Mouse (Mus musculus) lung, embryonic 15.5 days (tissue): ENCODE results near the gene Pam16. TPM values are rescaled to one million over a fixed set of nuclear protein-coding genes. Genes with fewer than 3 reads are reported as not detected.
A peak's percentile ranks its signal among the peaks of the same experiment; 100 is the strongest.
"Not testable (repeated sequence)": the region's sequence is repeated elsewhere in the genome, so short reads cannot be mapped to it uniquely, and the experiment has no call there.

Experiments
- ATAC-seq: fragments of 200-750 bp; cut with Nextera tagmentation; 2 replicates; pipeline ENCODE4 v1.8.0; 2017; ENCODE audit warnings: moderate number of reproducible peaks, borderline replicate concordance; ENCODE audit not compliant: low FRiP score, low TSS enrichment; ENCODE audit errors: extremely low read depth
- H3K27ac ChIP-seq: fragments of 300-500 bp; sonication (generic); 2 replicates; pipeline ENCODE4 v1.5.1; 2015; ENCODE audit warnings: moderate library complexity, mild to moderate bottlenecking, inconsistent platforms
- H3K27me3 ChIP-seq: fragments of 300-500 bp; sonication (generic); 2 replicates; pipeline ENCODE4 v1.6.1; 2015; ENCODE audit warnings: inconsistent platforms
- H3K36me3 ChIP-seq: fragments of 300-500 bp; sonication (generic); 2 replicates; pipeline ENCODE4 v1.6.1; 2015; ENCODE audit warnings: inconsistent platforms
- H3K4me1 ChIP-seq: fragments of 300-500 bp; sonication (generic); 2 replicates; pipeline ENCODE4 v1.6.1; 2015; ENCODE audit warnings: inconsistent platforms
- H3K4me2 ChIP-seq: fragments of 300-500 bp; sonication (generic); 2 replicates; pipeline ENCODE4 v1.6.1; 2015; ENCODE audit warnings: inconsistent platforms, mild to moderate bottlenecking, moderate library complexity
- H3K4me3 ChIP-seq: fragments of 300-500 bp; sonication (generic); 2 replicates; pipeline ENCODE4 v1.5.1; 2015; ENCODE audit warnings: mild to moderate bottlenecking, inconsistent platforms
- H3K9ac ChIP-seq: fragments of 300-500 bp; sonication (generic); 2 replicates; pipeline ENCODE4 v1.6.1; 2015; ENCODE audit warnings: inconsistent platforms
- H3K9me3 ChIP-seq: fragments of 300-500 bp; sonication (generic); 2 replicates; pipeline ENCODE4 v1.6.1; 2016; ENCODE audit warnings: inconsistent platforms
- WGBS: fragments of 180-500 bp; shearing (Covaris S2); methylation state at CpG from one replicate; pipeline ENCODE4 v1.1.7; 2015; 5-methylcytosine and 5-hydroxymethylcytosine counted together
- polyA plus RNA-seq: library from polyadenylated mRNA; unstranded; fragments of >200 nt; fragmentation: Nextera tagmentation; extraction: Ambion mirVana; gene quantifications from 2 replicates; pipeline ENCODE4 v1.2.1, GENCODE M21; 2015

Pam16 gene
- polyA plus RNA-seq, 1 experiment from 2014 or later: 93.8 TPM

DNA sequence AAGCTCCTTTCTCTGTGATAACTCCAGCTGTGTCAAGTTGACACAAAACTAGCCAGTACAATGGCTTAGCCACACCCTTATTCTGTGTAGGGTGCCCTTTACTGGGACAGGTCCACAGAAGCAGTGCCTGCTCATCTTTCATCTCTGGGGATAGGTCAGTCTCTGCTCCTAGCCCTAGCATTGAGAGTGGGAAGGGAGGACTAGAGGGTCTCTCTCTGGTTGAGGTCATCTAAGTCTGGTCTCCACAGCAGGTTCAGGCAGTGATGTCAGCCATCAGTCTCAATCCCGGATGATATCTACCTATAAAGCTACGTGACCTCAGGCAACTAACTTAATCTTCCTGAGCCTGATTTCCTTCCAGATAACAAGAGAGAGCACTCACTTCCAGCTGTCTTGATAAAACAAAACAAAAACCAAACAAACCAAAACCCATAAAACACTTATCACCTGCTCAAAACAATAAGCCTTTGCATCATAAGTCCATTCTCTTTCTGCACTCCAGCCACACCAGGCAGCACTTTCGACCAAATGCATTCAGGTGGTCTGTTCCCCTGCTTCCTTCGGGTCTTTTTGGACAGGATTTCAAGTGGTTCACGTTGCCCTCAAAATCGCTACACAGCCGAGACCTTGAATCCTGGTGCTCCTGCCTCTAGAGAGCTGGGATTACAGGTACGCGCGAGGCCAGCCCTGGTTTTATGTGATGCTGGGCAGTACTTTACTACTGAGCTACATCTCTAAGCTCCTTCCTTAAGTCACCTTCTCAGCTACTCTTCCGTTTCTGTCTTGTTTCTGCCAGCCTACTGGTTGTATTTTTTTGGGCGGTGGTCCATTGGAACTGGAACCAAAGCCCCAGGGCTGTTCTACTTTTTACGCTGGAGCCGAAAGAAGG, 38.9 kb downstream of the Pam16 start:
- 4% methylated on average over 14 of the region's 14 CpGs for WGBS
- H3K9ac ChIP-seq: peak overlapping the region; percentile 28
- H3K9me3 ChIP-seq: no peaks in the 10 kb centered on the region
- H3K27me3 ChIP-seq: no peaks in the 10 kb centered on the region
- peaks cover 22% of the 10 kb centered on the region for H3K4me1 ChIP-seq
- H3K4me2 ChIP-seq: peak overlapping the region; percentile 59
- peak overlapping the region; percentile 93 for H3K27ac ChIP-seq
- peak; percentile 15; the same call in 1 of the 2 replicates for ATAC-seq
- H3K36me3 ChIP-seq: peaks cover 8% of the 10 kb centered on the region; the same call in 1 of the 2 replicates
- H3K4me3 ChIP-seq: peak overlapping the region; percentile 41

DNA sequence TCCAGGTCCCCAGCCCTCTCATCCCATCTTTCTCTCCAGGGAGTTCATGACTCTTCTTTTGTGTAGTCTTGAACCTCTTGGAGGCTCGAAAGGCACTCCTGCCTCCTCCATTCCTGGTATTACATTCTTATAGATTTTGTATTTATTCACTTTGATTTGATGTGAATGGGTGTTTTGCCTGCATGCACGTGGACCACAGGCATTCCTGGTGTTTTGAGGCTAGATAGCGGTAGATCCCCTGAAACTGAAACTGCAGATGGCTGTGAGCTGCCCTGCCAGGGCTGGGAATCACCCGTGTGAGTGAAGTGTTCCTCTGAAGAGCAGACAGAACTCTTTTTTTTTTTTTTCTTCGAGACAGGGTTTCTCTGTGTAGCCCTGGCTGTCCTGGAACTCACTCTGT, 40.4 kb downstream of the Pam16 start:
- no peak overlapping the region for H3K9ac ChIP-seq
- no peak overlapping the region for H3K4me3 ChIP-seq
- peaks cover 22% of the 10 kb centered on the region for H3K4me1 ChIP-seq
- H3K36me3 ChIP-seq: no peaks in the 10 kb centered on the region
- no peaks in the 10 kb centered on the region for H3K9me3 ChIP-seq
- ATAC-seq: no peak
- H3K4me2 ChIP-seq: no peak overlapping the region
- H3K27ac ChIP-seq: no peak overlapping the region
- 65% methylated on average over 5 of the region's 5 CpGs for WGBS
- H3K27me3 ChIP-seq: no peaks in the 10 kb centered on the region

GRCm38 (mm10) chr16:4583807-4584206, 41.0 kb downstream of the Pam16 start:
- peaks cover 22% of the 10 kb centered on the region for H3K4me1 ChIP-seq
- WGBS: 66% methylated on average over 3 of the region's 3 CpGs
- H3K9me3 ChIP-seq: no peaks in the 10 kb centered on the region
- no peak overlapping the region for H3K4me2 ChIP-seq
- ATAC-seq: no peak
- no peak overlapping the region for H3K4me3 ChIP-seq
- no peaks in the 10 kb centered on the region for H3K36me3 ChIP-seq
- H3K27ac ChIP-seq: no peak overlapping the region
- H3K27me3 ChIP-seq: no peaks in the 10 kb centered on the region
- no peak overlapping the region for H3K9ac ChIP-seq

- H3K9ac ChIP-seq, H3K9me3 ChIP-seq, ATAC-seq, H3K36me3 ChIP-seq, H3K27ac ChIP-seq, H3K4me3 ChIP-seq, H3K4me1 ChIP-seq, H3K4me2 ChIP-seq, H3K27me3 ChIP-seq: not testable (repeated sequence)
- WGBS: 76% methylated on average over 4 of the region's 4 CpGs
These were observed 43.6 kb downstream of the Pam16 start for GRCm38 (mm10) chr16:4581179-4581578.

DNA sequence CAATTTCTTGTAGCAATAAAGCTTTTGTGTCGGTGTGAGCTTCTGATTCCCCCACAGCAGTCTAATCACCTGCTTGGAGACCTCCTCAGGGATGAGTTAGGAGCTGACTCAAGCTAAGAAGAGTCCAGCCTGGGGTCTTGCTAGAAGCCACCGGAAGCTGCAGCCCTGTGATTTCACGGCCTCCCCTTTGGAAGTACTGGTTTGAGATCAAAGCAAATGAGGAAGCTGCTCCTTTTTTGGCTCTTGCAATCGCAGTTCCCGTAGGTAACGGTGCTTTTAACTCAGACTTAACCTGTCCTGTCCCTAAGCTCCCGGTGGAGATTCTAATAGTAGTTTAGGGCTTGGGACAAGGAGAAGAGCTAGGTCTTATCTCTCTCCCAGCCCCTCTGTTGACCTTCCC, 46.2 kb downstream of the Pam16 start:
- no peaks in the 10 kb centered on the region for H3K36me3 ChIP-seq
- no peak overlapping the region for H3K4me3 ChIP-seq
- no peaks in the 10 kb centered on the region for H3K9me3 ChIP-seq
- H3K27me3 ChIP-seq: no peaks in the 10 kb centered on the region
- H3K4me1 ChIP-seq: no peaks in the 10 kb centered on the region
- no peak for ATAC-seq
- WGBS: 40% methylated on average over 7 of the region's 7 CpGs
- H3K4me2 ChIP-seq: no peak overlapping the region
- H3K9ac ChIP-seq: no peak overlapping the region
- no peak overlapping the region for H3K27ac ChIP-seq

DNA sequence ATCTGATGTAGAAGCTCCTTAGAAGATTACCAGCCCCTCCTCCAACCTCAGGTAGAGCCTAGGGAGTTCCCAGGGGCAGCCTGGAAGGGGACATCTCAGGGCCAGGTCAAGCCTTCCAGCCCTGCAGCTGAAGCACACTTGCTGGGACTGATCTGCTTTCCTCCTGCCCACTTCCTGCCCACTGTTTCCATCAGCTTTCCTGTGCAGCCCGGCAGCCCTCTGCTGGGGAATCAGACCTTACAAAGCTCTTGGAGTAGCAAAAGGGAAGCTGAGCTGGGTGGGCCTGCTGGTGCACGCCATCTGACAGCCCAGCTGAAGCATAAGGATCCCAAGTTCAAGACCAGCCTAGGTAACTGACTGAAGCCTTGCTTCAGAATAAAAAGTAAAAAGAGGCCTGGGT, 47.9 kb downstream of the Pam16 start:
- no peaks in the 10 kb centered on the region for H3K4me1 ChIP-seq
- no peak for ATAC-seq
- 36% methylated on average over 2 of the region's 2 CpGs for WGBS
- no peak overlapping the region for H3K9ac ChIP-seq
- no peak overlapping the region for H3K4me3 ChIP-seq
- H3K9me3 ChIP-seq: no peaks in the 10 kb centered on the region
- no peak overlapping the region for H3K27ac ChIP-seq
- no peaks in the 10 kb centered on the region for H3K36me3 ChIP-seq
- no peaks in the 10 kb centered on the region for H3K27me3 ChIP-seq
- H3K4me2 ChIP-seq: no peak overlapping the region

- WGBS: 53% methylated on average over 2 of the region's 2 CpGs
- H3K4me2 ChIP-seq: no peak overlapping the region
- ATAC-seq: no peak
These were observed 48.8 kb downstream of the Pam16 start for GRCm38 (mm10) chr16:4576038-4576437.

DNA sequence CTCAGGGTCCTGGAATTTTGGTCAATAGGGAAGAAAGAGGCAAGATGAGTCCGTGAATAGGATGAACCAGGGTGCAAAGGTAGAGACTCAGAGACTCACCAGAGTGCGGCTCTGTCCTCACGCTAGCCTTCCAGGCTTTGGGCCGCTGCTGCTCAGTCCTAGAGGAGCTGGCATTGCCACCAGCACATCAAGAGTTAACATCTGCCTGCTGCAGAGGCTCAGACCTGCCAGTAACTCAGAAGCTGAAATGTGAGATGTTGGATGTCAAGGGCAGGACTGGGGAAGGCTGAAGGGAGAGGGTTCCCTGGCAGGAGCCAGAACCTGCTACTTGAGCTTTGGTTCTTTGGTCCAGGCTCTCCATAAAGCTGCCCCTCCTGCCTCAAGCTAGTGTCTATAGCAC, 54.1 kb downstream of the Pam16 start:
- H3K27me3 ChIP-seq: no peaks in the 10 kb centered on the region
- no peak overlapping the region for H3K4me2 ChIP-seq
- H3K9me3 ChIP-seq: no peaks in the 10 kb centered on the region
- H3K4me3 ChIP-seq: no peak overlapping the region
- no peak for ATAC-seq
- peaks cover 7% of the 10 kb centered on the region; the same call in 1 of the 2 replicates for H3K4me1 ChIP-seq
- H3K27ac ChIP-seq: no peak overlapping the region
- H3K36me3 ChIP-seq: no peaks in the 10 kb centered on the region
- WGBS: 41% methylated on average over 4 of the region's 4 CpGs
- H3K9ac ChIP-seq: no peak overlapping the region

More at GRCm38 (mm10) chr16:4576038-4576437, 48.8 kb downstream of the Pam16 start:
- no peak overlapping the region for H3K27ac ChIP-seq
- no peaks in the 10 kb centered on the region for H3K36me3 ChIP-seq
- no peaks in the 10 kb centered on the region for H3K27me3 ChIP-seq
- peaks cover 2% of the 10 kb centered on the region; the same call in 1 of the 2 replicates for H3K4me1 ChIP-seq
- H3K9ac ChIP-seq: no peak overlapping the region
- no peak overlapping the region for H3K4me3 ChIP-seq
- no peaks in the 10 kb centered on the region for H3K9me3 ChIP-seq

DNA sequence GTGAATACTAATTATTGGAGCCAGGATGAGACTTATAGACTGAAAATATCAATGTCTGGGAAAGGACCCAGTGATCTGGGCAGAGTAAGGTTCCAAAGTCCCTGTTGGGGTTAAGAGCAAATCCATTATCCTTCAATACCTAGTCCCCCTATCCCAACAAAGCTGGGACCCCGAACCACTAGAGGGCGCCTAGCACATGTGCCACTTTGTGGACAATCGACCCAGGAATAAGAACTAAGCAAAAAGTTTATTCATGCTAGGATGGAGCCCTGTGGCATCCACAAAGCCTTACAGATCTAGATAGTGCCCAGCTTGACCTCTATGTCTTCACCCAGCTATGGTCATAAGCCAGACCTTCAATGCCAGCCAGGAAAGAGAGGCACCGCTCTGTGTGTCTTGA, 56.9 kb downstream of the Pam16 start:
- Histone ChIP-seq H3K27ac (no peak overlapping the region), H3K36me3 (no peaks in the 10 kb centered on the region), H3K9ac (no peak overlapping the region), H3K9me3 (no peaks in the 10 kb centered on the region), H3K27me3 (no peaks in the 10 kb centered on the region), H3K4me3 (no peak overlapping the region), H3K4me2 (no peak overlapping the region), H3K4me1 (peaks cover 7% of the 10 kb centered on the region; the same call in 1 of the 2 replicates)
- 18% methylated on average over 4 of the region's 4 CpGs for WGBS
- ATAC-seq: no peak

Other genes starting within 250 kb of the Pam16 start
- 1.2 and 1.5 TPM in 2 replicates for gene Adcy9, start 204.5 kb downstream of the Pam16 start, polyA plus RNA-seq
- 19.5 and 22.1 TPM in 2 replicates for gene Srl, start 83.2 kb downstream of the Pam16 start, polyA plus RNA-seq
- 18.4 and 19.6 TPM in 2 replicates for gene Tfap4, start 65.1 kb downstream of the Pam16 start, polyA plus RNA-seq
- gene Glis2, start 30.3 kb downstream of the Pam16 start, polyA plus RNA-seq: 18.5 and 24.0 TPM in 2 replicates
- gene Vasn, start 15.0 kb upstream of the Pam16 start, polyA plus RNA-seq: 25.1 and 25.9 TPM in 2 replicates
- 66.0 and 66.5 TPM in 2 replicates for gene Dnaja3, start 15.0 kb upstream of the Pam16 start, polyA plus RNA-seq
- gene Coro7, start 54.8 kb upstream of the Pam16 start, polyA plus RNA-seq: 13.4 and 15.2 TPM in 2 replicates
- gene Nmral1, start 94.4 kb upstream of the Pam16 start, polyA plus RNA-seq: 78.7 and 81.2 TPM in 2 replicates
- gene Hmox2, start 101.4 kb upstream of the Pam16 start, polyA plus RNA-seq: 106 and 113 TPM in 2 replicates
- gene Cdip1, start 165.3 kb upstream of the Pam16 start, polyA plus RNA-seq: 83.2 and 91.1 TPM in 2 replicates
- gene 4930562C15Rik, start 210.4 kb upstream of the Pam16 start, polyA plus RNA-seq: 0.57 and 0.69 TPM in 2 replicates